Mouse (Mus musculus): ENCODE measurements around the gene Tecpr1. TPM values are rescaled to one million over a fixed set of nuclear protein-coding genes. Genes with fewer than 3 reads are reported as not detected.
A peak's percentile ranks its signal among the peaks of the same experiment; 100 is the strongest.

Gene Tecpr1
- total and polyA plus RNA-seq, 3 experiments = 2.8 to 6.2 (median 6.0) TPM

DNA sequence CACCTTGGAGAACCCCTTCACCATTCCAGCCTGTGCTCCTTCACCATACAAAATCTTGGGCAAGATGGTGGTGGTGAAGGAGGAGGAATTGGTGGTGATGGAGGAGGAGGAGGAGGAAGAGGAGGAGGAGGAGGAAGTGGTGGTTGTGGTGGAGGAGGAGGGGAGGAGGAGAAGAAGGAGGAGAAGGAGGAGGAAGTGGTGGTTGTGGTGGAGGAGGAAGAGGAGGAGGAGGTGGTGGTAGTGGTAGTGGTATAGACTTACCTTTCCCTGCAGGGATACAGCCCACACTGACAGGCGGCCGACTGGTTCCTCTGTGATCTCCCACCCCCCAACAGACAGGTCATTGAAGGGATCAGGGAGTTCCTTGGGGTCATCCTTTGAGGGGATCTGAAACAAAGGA lies 7.4 kb downstream of the Tecpr1 start:
- Histone ChIP-seq H3K36me3 (replicated peaks in 1 of 2; ENCODE audit: control insufficient read depth in 1 of 2, insufficient read depth in 1 of 2, low read length in 1 of 2) (peaks cover 0 to 58% of the 10 kb centered on the region in 2 experiments), H3K4me1 (ENCODE audit: control insufficient read depth in 1 of 2, insufficient read depth in 2 of 2) (peaks cover 11 to 27% of the 10 kb centered on the region in 2 experiments), H3K9ac (ENCODE audit: insufficient read depth, low read depth) (no peak overlapping the region), H3K4me2 (ENCODE audit: insufficient read depth, low read depth, poor library complexity, severe bottlenecking) (no peak overlapping the region), H3K79me2 (replicated peaks; ENCODE audit: control insufficient read depth, extremely low read depth, insufficient read depth, poor library complexity, severe bottlenecking) (no peaks in the 10 kb centered on the region), H3K4me3 (replicated peaks in 1 of 3; ENCODE audit: low read depth in 2 of 3, low read length in 2 of 3, poor library complexity in 1 of 3) (no peak overlapping the region), H3K27ac (ENCODE audit: insufficient read depth, low read depth) (no peak overlapping the region), H3K27me3 (replicated peaks) (no peaks in the 10 kb centered on the region), H3K9me3 (replicated peaks; ENCODE audit: low read length) (no peaks in the 10 kb centered on the region)
- dilution Hi-C loops (cut with MboI; ENCODE audit: extremely low pct_ligation_motif_present, extremely low pct_unique_long_range_greater_than_20kb, low sequenced_read_pairs) (no loop called here), in situ Hi-C loops (cut with MboI; ENCODE audit: low pct_ligation_motif_present, low pct_unique_long_range_greater_than_20kb, low sequenced_read_pairs) (loop anchor here (25.0 kb wide), 1 partner anchor 521 kb away; no protein-coding TSS in a partner anchor)
- no peak for TF ChIP-seq SIN3A (IDR thresholded peaks at IDR 0.05; ENCODE audit: low read length)
- no peak for TF ChIP-seq EP300 (IDR thresholded peaks at IDR 0.05; ENCODE audit: low read length)
- TF ChIP-seq USF2 (conservative IDR thresholded peaks at IDR 0.05; ENCODE audit: low read depth, low read length) = no peak
- no peak for TF ChIP-seq E2F4 (IDR thresholded peaks at IDR 0.05; ENCODE audit: insufficient replicate concordance, low read depth, low read length)
- no peak for TF ChIP-seq ZMIZ1 (IDR thresholded peaks at IDR 0.05; ENCODE audit: low read depth, low read length)
- TF ChIP-seq NRF1 (IDR thresholded peaks at IDR 0.05; ENCODE audit: low read depth, low read length) = no peak
- no peak for TF ChIP-seq POLR2A (IDR thresholded peaks at IDR 0.05; ENCODE audit: low read depth, low read length)
- TF ChIP-seq MAZ (IDR thresholded peaks at IDR 0.05; ENCODE audit: low read depth, low read length) = no peak
- TF ChIP-seq CHD2 (IDR thresholded peaks at IDR 0.05; ENCODE audit: low read length) = no peak
- no peak for TF ChIP-seq ZKSCAN1 (IDR thresholded peaks at IDR 0.05; ENCODE audit: borderline replicate concordance, low read depth, low read length)
- no peak for TF ChIP-seq NELFE (IDR thresholded peaks at IDR 0.05; ENCODE audit: low read depth, low read length)
- no peak for TF ChIP-seq PAX5 (IDR thresholded peaks at IDR 0.05; ENCODE audit: low read length)
- no peak for TF ChIP-seq ETS1 (conservative IDR thresholded peaks at IDR 0.05; ENCODE audit: low read depth, low read length)
- TF ChIP-seq TBP (conservative IDR thresholded peaks at IDR 0.05; ENCODE audit: low read depth, low read length) = no peak
- no peak for TF ChIP-seq RAD21 (IDR thresholded peaks at IDR 0.05; ENCODE audit: low read depth, low read length)
- no peak for TF ChIP-seq ZNF384 (IDR thresholded peaks at IDR 0.05; ENCODE audit: low read depth, low read length)
- no peak for TF ChIP-seq USF1 (IDR thresholded peaks at IDR 0.05; ENCODE audit: low read depth, low read length)
- no peak for TF ChIP-seq BHLHE40 (IDR thresholded peaks at IDR 0.05; ENCODE audit: low read depth, low read length)
- no peak for TF ChIP-seq GABPA (IDR thresholded peaks at IDR 0.05; ENCODE audit: insufficient replicate concordance, low read depth, low read length)
- no peak for DNase-seq (ENCODE audit: extremely low read depth)

- DNase-seq (ENCODE audit: extremely low read depth) = peak; percentile 63
- no peak overlapping the region for H3K27ac ChIP-seq (ENCODE audit: insufficient read depth, low read depth)
- H3K9me3 ChIP-seq (replicated peaks; ENCODE audit: low read length) = no peaks in the 10 kb centered on the region
- peak; percentile 92 for TF ChIP-seq SMC3 (IDR thresholded peaks at IDR 0.05; ENCODE audit: low read depth, low read length)
- TF ChIP-seq RAD21 (IDR thresholded peaks at IDR 0.05; ENCODE audit: low read depth, low read length) = peak; percentile 71
- peak; percentile 90 to 91 for TF ChIP-seq CTCF (conservative IDR thresholded peaks at IDR 0.05 in 1 of 2, IDR thresholded peaks at IDR 0.05 in 1 of 2; ENCODE audit: low read depth in 2 of 2, low read length in 2 of 2)
- no peak for TF ChIP-seq USF1 (IDR thresholded peaks at IDR 0.05; ENCODE audit: low read depth, low read length)
- no peak for TF ChIP-seq RCOR1 (conservative IDR thresholded peaks at IDR 0.05; ENCODE audit: low read depth, low read length)
- TF ChIP-seq MYC (IDR thresholded peaks at IDR 0.05; ENCODE audit: low read depth, low read length) = 0 out of 2 replicates have a peak, but pooled peaks have one; percentile 40
- TF ChIP-seq NELFE (IDR thresholded peaks at IDR 0.05; ENCODE audit: low read depth, low read length) = peak; percentile 37; the same call in 1 of the 2 replicates
- peak; percentile 51 for TF ChIP-seq ZC3H11A (IDR thresholded peaks at IDR 0.05; ENCODE audit: low read depth, low read length)
- TF ChIP-seq IRF4 (IDR thresholded peaks at IDR 0.05; ENCODE audit: low read depth, low read length) = peak; percentile 59
- TF ChIP-seq CHD1 (IDR thresholded peaks at IDR 0.05; ENCODE audit: low read depth, low read length) = no peak
- peaks cover 0 to 73% of the 10 kb centered on the region in 2 experiments for H3K36me3 ChIP-seq (replicated peaks in 1 of 2; ENCODE audit: control insufficient read depth in 1 of 2, insufficient read depth in 1 of 2, low read length in 1 of 2)
- H3K4me1 ChIP-seq (ENCODE audit: control insufficient read depth in 1 of 2, insufficient read depth in 2 of 2) = peaks cover 11 to 27% of the 10 kb centered on the region in 2 experiments
- H3K27me3 ChIP-seq (replicated peaks) = no peaks in the 10 kb centered on the region
- in situ Hi-C loops (cut with MboI; ENCODE audit: low pct_ligation_motif_present, low pct_unique_long_range_greater_than_20kb, low sequenced_read_pairs) (loop anchor here (25.0 kb wide), 1 partner anchor 523 kb away; no protein-coding TSS in a partner anchor), dilution Hi-C loops (cut with MboI; ENCODE audit: extremely low pct_ligation_motif_present, extremely low pct_unique_long_range_greater_than_20kb, low sequenced_read_pairs) (no loop called here)
- no peak overlapping the region for H3K4me2 ChIP-seq (ENCODE audit: insufficient read depth, low read depth, poor library complexity, severe bottlenecking)
- no peak overlapping the region for H3K9ac ChIP-seq (ENCODE audit: insufficient read depth, low read depth)
- no peaks in the 10 kb centered on the region for H3K79me2 ChIP-seq (replicated peaks; ENCODE audit: control insufficient read depth, extremely low read depth, insufficient read depth, poor library complexity, severe bottlenecking)
- peak overlapping the region in 1 of 3 experiments; percentile 33 for H3K4me3 ChIP-seq (replicated peaks in 1 of 3; ENCODE audit: low read depth in 2 of 3, low read length in 2 of 3, poor library complexity in 1 of 3)
Observed at GRCm38 (mm10) chr5:144214453-144214852, 9.0 kb downstream of the Tecpr1 start.
